Mouse (Mus musculus): ENCODE measurements around the gene Sox14.

The Sox14 gene

DNA sequence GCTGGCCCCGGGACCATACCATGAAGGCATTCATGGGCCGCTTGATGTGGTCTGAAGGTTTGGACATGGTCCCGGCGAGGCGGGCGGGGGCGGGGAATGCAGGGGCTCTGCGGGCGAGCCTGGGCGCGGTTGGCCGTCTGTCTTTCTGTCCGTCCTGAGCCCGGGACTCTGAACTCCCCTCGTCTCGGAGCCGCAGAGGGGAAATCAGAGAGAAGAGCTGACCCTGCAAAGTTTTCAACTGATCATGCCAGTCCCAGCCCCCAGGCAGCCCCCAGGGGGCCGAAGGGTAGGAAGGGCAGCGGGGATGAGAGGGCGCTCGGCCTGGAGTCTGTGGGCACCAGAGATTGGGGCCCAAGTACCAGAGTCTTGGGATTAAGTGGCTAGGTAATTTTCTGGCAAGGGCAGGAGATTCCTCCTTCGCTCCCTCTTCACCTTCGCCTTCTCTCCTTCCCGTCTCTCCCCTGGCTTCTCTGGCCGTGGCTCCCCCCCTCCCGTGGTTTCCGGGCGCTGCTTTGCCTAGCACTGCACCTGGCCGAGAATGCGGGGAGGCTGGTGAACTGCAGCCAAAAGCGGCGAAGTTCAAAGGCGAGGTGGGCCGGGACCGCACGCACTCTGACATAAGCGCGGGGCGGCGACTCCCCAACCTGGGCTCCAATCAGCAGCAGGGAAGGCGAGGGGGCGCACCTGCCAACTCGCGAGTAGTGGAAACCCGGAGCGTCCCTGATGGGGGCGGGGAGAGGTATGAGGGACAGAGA is at the start of gene Sox14:
Sox14 (minus strand) TSS at position 553 of the 755 bp plus-strand sequence.
- no peak for DNase-seq (ENCODE audit: low read depth)

DNA sequence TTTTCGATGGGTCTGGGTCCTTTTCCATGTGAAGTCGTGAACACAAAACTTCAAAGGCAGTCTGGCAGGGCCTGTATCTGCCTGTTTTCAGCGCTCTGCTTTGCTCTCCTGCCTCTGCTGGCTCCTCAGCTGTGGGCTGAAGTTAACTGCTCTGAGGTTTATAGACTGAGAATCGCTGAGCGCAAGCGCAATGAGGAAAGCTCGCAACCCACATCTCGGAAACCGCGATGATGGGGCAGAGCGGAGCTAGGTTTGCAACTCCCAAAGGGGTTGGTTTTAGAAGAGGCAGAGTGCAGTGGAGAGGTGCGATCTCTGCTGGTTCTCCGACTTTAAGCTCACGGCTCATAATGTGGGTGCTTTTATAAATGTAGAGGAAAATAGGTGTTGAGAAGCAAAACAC is 3.3 kb upstream of the Sox14 start:
- DNase-seq (ENCODE audit: low read depth) = no peak

DNA sequence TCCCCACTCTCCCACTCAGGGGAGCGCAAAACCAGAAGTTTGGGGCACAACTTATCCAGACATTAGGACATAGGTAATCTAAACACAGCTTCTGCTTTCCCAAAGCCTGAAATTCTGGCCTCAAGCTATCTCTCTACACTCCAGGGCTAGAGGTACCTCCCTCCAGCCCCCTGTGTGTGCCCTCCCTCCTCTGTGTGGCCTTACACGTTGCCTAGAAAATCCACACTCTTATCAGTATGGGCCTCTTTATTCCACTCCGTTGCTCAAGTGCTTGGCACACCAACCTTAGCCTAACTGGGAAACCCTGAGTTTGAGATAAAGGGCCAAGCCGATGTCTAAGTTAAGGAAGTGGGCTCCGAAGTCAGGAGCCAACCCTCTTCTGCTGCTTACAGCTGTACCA is 2.6 kb upstream of the Sox14 start:
- no peak for DNase-seq (ENCODE audit: low read depth)

GRCm38 (mm10) chr9:99877056-99877546 is 1.1 kb upstream of the Sox14 start:
- no peak for DNase-seq (ENCODE audit: low read depth)

DNA sequence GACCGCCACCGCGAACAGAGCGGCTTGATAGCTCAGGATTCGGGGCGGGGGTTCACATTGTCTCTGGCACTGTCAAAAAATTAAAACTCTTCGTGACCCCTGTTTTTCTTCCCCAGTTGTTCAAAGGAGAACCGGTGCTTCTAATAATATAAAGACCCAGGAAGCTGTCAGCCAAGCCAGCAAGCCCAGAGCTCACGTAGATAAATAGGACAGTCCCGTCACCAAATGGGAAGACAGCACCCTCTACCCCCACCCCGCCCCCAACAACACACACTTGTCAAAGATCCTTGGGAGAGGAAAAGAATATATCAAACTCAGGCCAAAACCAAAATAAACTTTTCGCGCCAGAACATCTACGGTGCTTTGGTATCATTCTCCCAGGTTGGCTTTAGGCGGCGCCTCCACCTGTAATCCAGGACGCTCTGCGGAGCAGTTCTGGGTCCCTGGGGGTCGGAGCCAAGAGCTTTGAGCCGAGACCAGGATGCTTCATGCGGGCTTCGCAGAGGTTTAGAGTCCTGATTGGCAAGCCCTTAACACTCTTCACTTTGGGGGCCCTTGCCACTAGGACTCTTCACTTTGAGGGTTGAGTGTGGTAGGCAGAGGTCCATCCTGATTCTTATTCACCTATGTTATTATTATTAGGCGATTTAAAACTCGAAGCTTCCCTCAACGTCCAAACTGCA is 544 bp upstream of the Sox14 start:
- DNase-seq (ENCODE audit: low read depth) = no peak

GRCm38 (mm10) chr9:99874735-99875617 is 994 bp downstream of the Sox14 start:
- DNase-seq (ENCODE audit: low read depth) = no peak

GRCm38 (mm10) chr9:99873721-99874120 is 2.2 kb downstream of the Sox14 start:
- no peak for DNase-seq (ENCODE audit: low read depth)

DNA sequence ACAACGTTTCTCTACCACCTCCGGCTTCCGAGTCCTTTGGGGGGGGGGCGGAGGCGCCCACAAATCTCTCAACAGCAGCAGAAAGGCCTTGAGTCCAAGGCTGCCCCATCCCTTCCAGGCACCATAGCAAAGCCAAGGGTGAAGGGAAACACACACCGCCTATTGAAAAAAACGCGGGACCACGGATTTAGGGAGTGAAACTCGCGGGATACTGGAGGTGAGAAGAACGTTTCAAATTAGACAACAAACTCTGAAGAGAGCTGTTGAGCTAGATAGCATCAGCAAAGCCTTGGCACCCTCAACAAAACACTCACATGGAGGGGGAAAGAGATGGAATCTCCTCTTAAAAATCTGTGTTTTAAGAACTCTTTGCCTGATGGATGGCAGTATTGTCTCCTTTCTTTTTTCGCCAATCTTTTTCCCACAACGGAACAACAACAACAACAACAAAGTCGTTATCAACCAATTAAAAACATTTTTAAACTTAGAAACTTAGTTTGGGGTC is 2.8 kb downstream of the Sox14 start:
- no peak for DNase-seq (ENCODE audit: low read depth)

DNA sequence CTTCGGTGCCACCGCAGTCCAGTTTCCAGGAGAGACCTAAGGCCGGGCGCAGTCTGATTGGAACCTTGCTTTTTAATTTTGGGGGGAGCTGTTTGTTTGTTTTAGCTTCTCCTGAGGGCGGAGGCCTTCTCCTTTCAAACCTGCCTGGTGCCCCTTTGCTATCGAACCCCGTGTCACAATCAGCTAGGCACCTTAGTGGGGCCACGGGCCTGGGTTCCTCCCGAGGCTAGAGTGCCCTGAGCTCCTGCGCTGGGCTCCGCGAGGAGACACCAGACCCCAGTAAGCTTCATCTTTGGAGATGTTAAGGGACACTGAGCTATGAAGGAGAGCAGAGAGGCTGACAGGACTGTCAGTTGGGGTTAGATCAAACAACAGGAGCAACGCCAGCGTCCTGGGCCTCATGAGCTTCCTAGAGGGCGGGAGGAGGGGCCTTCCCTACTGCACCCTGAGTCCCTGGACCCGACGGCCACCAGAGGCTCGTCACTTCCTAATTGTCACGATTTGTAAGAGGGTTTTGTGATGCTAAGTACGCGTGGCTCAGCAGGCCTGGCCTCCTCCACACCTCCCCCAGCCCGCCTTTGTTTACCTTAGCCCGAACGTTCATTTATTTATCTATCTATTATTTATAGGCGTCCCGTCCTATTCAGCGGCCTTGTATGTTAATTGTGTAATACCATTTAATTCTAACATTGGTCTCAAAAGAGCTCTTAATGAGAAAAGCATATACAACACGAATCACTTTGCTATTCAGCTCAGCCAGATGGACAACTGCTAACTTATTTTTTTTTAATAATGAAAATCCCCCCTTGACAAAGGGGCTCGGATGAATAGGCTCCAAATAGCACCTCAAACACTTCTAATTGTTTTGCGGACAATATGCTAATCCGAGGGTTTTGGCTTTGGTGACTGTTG is 3.5 kb downstream of the Sox14 start:
- DNase-seq (ENCODE audit: low read depth) = no peak

DNA sequence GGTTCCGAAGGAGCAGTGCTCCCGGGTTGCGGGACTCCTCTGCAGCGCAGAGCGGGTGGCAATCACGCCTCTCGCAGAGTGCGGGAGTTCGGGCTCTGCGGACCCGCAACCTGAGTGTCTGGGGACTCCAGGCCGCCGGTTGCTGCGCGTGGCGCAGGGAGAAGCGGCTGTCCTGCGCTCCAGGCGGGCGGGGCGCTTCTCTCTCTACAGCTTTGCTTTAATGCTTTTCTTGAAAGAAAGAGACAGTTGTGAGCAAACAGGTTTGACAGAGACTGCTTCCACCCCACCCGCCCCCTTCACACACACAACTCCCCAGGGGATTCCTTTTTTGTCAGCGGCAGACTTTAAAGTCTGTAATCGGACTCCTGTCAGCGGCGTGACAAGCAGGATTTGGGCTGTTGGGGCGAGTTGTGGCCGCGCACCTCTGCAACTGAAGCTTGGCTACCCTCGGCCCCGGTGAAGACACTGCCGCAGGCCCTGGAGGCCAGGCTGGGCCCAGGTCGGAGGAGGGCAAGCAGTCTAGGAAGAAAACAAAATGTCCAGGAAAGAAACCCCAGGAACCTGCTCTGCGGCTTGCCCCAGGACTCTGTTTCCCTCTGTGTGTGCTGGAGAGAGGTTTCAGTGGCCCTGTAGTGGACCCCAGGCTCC is 4.3 kb downstream of the Sox14 start:
- no peak for DNase-seq (ENCODE audit: low read depth)

DNA sequence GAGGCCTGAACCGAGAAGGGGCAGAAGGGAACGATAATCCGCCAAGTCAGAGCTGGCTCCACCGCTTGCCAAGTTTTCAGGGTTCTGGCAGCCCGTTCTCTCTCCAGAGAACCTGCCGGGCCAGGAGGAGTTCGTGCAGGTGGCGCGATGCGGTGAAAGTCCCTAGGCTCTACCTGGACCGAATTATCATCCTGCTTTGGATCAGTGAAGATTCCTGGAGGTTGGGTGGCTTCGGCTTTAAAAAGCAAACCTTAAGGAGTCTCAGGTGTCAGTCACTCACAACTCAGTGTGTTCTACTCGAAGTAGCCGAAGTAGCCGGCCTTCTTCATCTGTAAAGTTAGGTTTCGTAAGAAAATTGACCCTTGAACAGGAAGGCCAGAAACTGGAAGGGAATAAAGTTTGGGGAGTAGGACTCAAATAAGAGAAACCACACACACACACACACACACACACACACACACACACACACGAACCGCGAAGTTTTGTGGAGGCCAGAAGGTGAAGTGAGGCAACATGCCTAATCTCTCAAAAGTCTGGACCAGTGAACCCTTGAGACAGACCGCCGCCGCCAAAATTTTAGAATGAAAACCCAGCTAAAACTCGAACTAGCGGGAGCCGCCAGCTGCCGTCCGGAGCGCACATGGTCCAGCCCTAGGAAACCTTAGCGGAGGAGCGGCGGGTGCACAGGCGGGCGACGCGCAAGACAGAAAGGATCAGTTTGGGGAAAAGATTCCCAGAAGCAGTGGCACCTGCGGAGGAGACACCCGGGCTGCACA is 5.0 kb downstream of the Sox14 start:
- no peak for DNase-seq (ENCODE audit: low read depth)

- no peak for DNase-seq (ENCODE audit: low read depth)
Observed at GRCm38 (mm10) chr9:99869936-99870779, 5.8 kb downstream of the Sox14 start.

GRCm38 (mm10) chr9:99869275-99869674 is 6.7 kb downstream of the Sox14 start:
- no peak for DNase-seq (ENCODE audit: low read depth)

- DNase-seq (ENCODE audit: low read depth) = no peak
Observed at GRCm38 (mm10) chr9:99868606-99869005, 7.4 kb downstream of the Sox14 start.

- no peak for DNase-seq (ENCODE audit: low read depth)
Observed at GRCm38 (mm10) chr9:99868054-99868453, 7.9 kb downstream of the Sox14 start.

GRCm38 (mm10) chr9:99862936-99863335 is 13.0 kb downstream of the Sox14 start:
- DNase-seq (ENCODE audit: low read depth) = no peak

DNA sequence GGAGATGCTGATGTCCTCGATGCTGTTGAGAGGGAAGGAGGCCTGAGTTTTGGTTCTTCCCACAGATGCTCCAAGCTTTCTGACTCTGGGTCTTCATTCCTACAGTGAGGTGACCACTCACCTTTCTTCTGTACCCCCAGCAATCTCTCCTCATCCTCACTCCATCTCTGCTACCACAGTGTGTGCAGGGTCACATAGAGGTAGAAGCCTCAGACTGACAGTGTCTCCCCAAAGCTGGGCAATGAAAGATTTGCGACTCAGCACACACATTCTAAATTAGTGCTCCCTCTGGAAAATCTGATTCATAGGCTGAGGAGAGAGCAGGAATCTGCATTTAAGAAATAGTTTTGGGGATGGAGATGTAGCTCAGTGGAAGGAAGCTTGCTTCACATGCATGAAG is 21.5 kb downstream of the Sox14 start:
- no peak for DNase-seq (ENCODE audit: low read depth)

DNA sequence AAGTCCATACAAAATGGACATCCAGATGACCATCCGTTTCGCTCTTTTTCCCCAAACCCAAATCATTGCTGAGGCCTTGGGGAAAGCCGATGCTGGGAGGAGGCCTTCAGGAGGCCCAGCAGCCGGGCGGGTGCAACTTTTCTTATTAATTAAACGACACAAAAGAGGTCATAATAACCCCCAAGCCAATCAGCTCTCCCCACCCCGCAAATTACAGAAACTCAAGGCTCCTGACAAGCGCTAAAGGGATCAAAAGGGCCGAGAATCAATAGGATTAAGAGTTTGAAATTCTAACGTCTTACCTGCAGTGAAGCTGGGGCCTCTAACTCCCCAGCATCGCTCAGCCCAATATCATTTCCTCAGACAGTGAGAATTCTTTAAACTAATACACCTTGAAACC is 22.6 kb downstream of the Sox14 start:
- no peak for DNase-seq (ENCODE audit: low read depth)

DNA sequence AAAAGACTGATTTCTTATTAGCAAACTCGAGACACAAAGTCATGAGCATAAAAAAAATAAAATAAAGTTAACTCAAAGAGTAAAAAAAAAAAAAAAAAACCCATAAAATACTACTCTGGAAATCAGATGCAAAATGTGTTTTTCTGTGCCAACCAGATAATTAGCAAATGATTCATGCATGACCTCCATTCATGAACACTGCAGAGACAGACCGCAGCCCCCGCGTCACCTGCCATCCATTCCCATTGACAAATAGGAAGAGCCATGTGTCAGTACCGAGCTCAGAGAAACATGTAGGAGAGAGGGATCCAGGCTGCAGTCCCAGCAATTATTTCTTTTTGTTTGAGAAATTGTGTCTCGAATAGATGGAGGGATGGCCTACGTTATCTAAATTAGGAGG is 25.6 kb downstream of the Sox14 start:
- no peak for DNase-seq (ENCODE audit: low read depth)

Data from c-Kit-positive CD71-positive TER-119-negative erythroid progenitor cells, embryonic 14.5 days (primary cell).